Mouse (Mus musculus) embryonic facial prominence, embryonic 15.5 days (tissue): Measurements from ENCODE around the gene Ndufv2. TPM values are rescaled to one million over a fixed set of nuclear protein-coding genes. Genes with fewer than 3 reads are reported as not detected.
"Not testable (repeated sequence)": the region's sequence is repeated elsewhere in the genome, so short reads cannot be mapped to it uniquely, and the experiment has no call there.

Experiments
- ATAC-seq: fragments of 200-750 bp; cut with Nextera tagmentation; 2 replicates; pipeline ENCODE4 v1.8.0; 2017; ENCODE audit warnings: low read depth, moderate TSS enrichment; ENCODE audit not compliant: insufficient number of reproducible peaks, low FRiP score, low TSS enrichment
- H3K27ac ChIP-seq: fragments of 300-500 bp; sonication (generic); replicated peaks from 2 replicates; pipeline ENCODE4 v1.5.1; 2015; ENCODE audit warnings: mild to moderate bottlenecking, inconsistent platforms
- H3K27me3 ChIP-seq: fragments of 300-500 bp; sonication (generic); 2 replicates; pipeline ENCODE4 v1.6.1; 2015; ENCODE audit warnings: inconsistent platforms
- H3K36me3 ChIP-seq: fragments of 300-500 bp; sonication (generic); 2 replicates; pipeline ENCODE4 v1.6.1; 2015; ENCODE audit warnings: mild to moderate bottlenecking, inconsistent platforms
- H3K4me1 ChIP-seq: fragments of 300-500 bp; sonication (generic); 2 replicates; pipeline ENCODE4 v1.6.1; 2015; ENCODE audit warnings: inconsistent platforms
- H3K4me2 ChIP-seq: fragments of 300-500 bp; sonication (generic); replicated peaks from 2 replicates; pipeline ENCODE4 v1.6.1; 2015; ENCODE audit warnings: mild to moderate bottlenecking, inconsistent platforms
- H3K4me3 ChIP-seq: fragments of 300-500 bp; sonication (generic); replicated peaks from 2 replicates; pipeline ENCODE4 v1.5.1; 2015; ENCODE audit warnings: mild to moderate bottlenecking, inconsistent platforms
- H3K9ac ChIP-seq: fragments of 300-500 bp; sonication (generic); 2 replicates; pipeline ENCODE4 v1.6.1; 2015; ENCODE audit warnings: inconsistent platforms
- H3K9me3 ChIP-seq: fragments of 300-500 bp; sonication (generic); replicated peaks from 2 replicates; pipeline ENCODE4 v1.6.1; 2016; ENCODE audit warnings: inconsistent platforms
- WGBS: fragments of 180-500 bp; shearing (Covaris S2); methylation state at CpG from one replicate; pipeline ENCODE4 v1.1.7; 2015; 5-methylcytosine and 5-hydroxymethylcytosine counted together
- polyA plus RNA-seq: library from polyadenylated mRNA; unstranded; fragments of >200 nt; fragmentation: Nextera tagmentation; extraction: Ambion mirVana; gene quantifications from 2 replicates; pipeline ENCODE4 v1.2.1, GENCODE M21; 2015

The Ndufv2 gene
- polyA plus RNA-seq, 1 experiment from 2014 or later = 278 TPM

GRCm38 (mm10) chr17:66053349-66053748 is 48.0 kb downstream of the Ndufv2 start:
- 72% methylated on average over 4 of the region's 4 CpGs for WGBS

GRCm38 (mm10) chr17:66048795-66049194 is 52.6 kb downstream of the Ndufv2 start:
- ATAC-seq = no peak
- H3K9ac ChIP-seq = no peak overlapping the region
- H3K4me2 ChIP-seq = no peak overlapping the region
- no peak overlapping the region for H3K4me3 ChIP-seq
- H3K9me3 ChIP-seq = no peaks in the 10 kb centered on the region
- 71% methylated on average over 4 of the region's 4 CpGs for WGBS
- H3K36me3 ChIP-seq = peaks cover 8% of the 10 kb centered on the region; the same call in 1 of the 2 replicates
- H3K27ac ChIP-seq = no peak overlapping the region
- no peaks in the 10 kb centered on the region for H3K27me3 ChIP-seq
- H3K4me1 ChIP-seq = no peaks in the 10 kb centered on the region

More at GRCm38 (mm10) chr17:66053349-66053748, 48.0 kb downstream of the Ndufv2 start:
- no peak overlapping the region for H3K4me2 ChIP-seq
- no peaks in the 10 kb centered on the region for H3K4me1 ChIP-seq
- H3K9me3 ChIP-seq = no peaks in the 10 kb centered on the region
- no peak overlapping the region for H3K9ac ChIP-seq
- no peak overlapping the region for H3K4me3 ChIP-seq
- no peaks in the 10 kb centered on the region; the same call in 1 of the 2 replicates for H3K36me3 ChIP-seq
- no peak for ATAC-seq
- no peaks in the 10 kb centered on the region for H3K27me3 ChIP-seq
- no peak overlapping the region for H3K27ac ChIP-seq

GRCm38 (mm10) chr17:66048199-66048598 is 53.2 kb downstream of the Ndufv2 start:
- no peaks in the 10 kb centered on the region for H3K27me3 ChIP-seq
- H3K4me3 ChIP-seq = no peak overlapping the region
- no peaks in the 10 kb centered on the region for H3K9me3 ChIP-seq
- no peak for ATAC-seq
- no peak overlapping the region for H3K4me2 ChIP-seq
- WGBS = 68% methylated on average over 5 of the region's 5 CpGs
- peaks cover 8% of the 10 kb centered on the region; the same call in 1 of the 2 replicates for H3K36me3 ChIP-seq
- H3K9ac ChIP-seq = no peak overlapping the region
- H3K27ac ChIP-seq = no peak overlapping the region
- H3K4me1 ChIP-seq = no peaks in the 10 kb centered on the region

- not testable (repeated sequence) for H3K27me3 ChIP-seq, ATAC-seq
- 89% methylated on average over 4 of the region's 4 CpGs for WGBS
Observed at GRCm38 (mm10) chr17:66043679-66044078, 57.7 kb downstream of the Ndufv2 start.

GRCm38 (mm10) chr17:66041020-66041419 is 60.3 kb downstream of the Ndufv2 start:
- WGBS = 65% methylated on average over 5 of the region's 5 CpGs
- H3K4me1 ChIP-seq = no peaks in the 10 kb centered on the region

More at GRCm38 (mm10) chr17:66043679-66044078, 57.7 kb downstream of the Ndufv2 start:
- not testable (repeated sequence) for H3K4me3 ChIP-seq, H3K4me1 ChIP-seq, H3K9ac ChIP-seq, H3K4me2 ChIP-seq, H3K27ac ChIP-seq, H3K9me3 ChIP-seq
- H3K36me3 ChIP-seq = peaks cover 13% of the 10 kb centered on the region; the same call in 1 of the 2 replicates

GRCm38 (mm10) chr17:66033239-66033638 is 68.1 kb downstream of the Ndufv2 start:
- no peak for ATAC-seq
- H3K4me3 ChIP-seq = no peak overlapping the region
- no peak overlapping the region for H3K27ac ChIP-seq
- H3K4me2 ChIP-seq = no peak overlapping the region
- no peaks in the 10 kb centered on the region for H3K9me3 ChIP-seq
- no peaks in the 10 kb centered on the region for H3K4me1 ChIP-seq
- peaks cover 2% of the 10 kb centered on the region; the same call in 1 of the 2 replicates for H3K36me3 ChIP-seq
- no peaks in the 10 kb centered on the region for H3K27me3 ChIP-seq
- WGBS = 90% methylated on average over 5 of the region's 5 CpGs
- no peak overlapping the region for H3K9ac ChIP-seq

More at GRCm38 (mm10) chr17:66041020-66041419, 60.3 kb downstream of the Ndufv2 start:
- no peaks in the 10 kb centered on the region for H3K27me3 ChIP-seq
- H3K4me3 ChIP-seq = no peak overlapping the region
- peaks cover 10% of the 10 kb centered on the region; the same call in 1 of the 2 replicates for H3K36me3 ChIP-seq
- H3K9me3 ChIP-seq = no peaks in the 10 kb centered on the region
- no peak overlapping the region for H3K27ac ChIP-seq
- ATAC-seq = no peak
- no peak overlapping the region for H3K9ac ChIP-seq
- H3K4me2 ChIP-seq = no peak overlapping the region

- WGBS = 85% methylated on average over 5 of the region's 5 CpGs
- H3K36me3 ChIP-seq = peaks cover 10% of the 10 kb centered on the region
- H3K27ac ChIP-seq = no peak overlapping the region
- H3K4me3 ChIP-seq = no peak overlapping the region
- no peak overlapping the region for H3K9ac ChIP-seq
- H3K4me1 ChIP-seq = no peaks in the 10 kb centered on the region
- H3K9me3 ChIP-seq = no peaks in the 10 kb centered on the region
- ATAC-seq = no peak
- no peaks in the 10 kb centered on the region for H3K27me3 ChIP-seq
- no peak overlapping the region for H3K4me2 ChIP-seq
Observed at GRCm38 (mm10) chr17:66031991-66032390, 69.4 kb downstream of the Ndufv2 start.

Other genes with a start within 250 kb of the Ndufv2 start
- 150 and 170 TPM in 2 replicates for gene Ralbp1, start 215.8 kb downstream of the Ndufv2 start, polyA plus RNA-seq
- 152 and 154 TPM in 2 replicates for gene Twsg1, start 150.3 kb downstream of the Ndufv2 start, polyA plus RNA-seq
- gene Ankrd12, start 24.5 kb downstream of the Ndufv2 start, polyA plus RNA-seq = 29.8 and 32.9 TPM in 2 replicates
- 41.4 TPM in 2 replicates for gene Washc1, start 10.0 kb upstream of the Ndufv2 start, polyA plus RNA-seq
- 15.0 and 16.9 TPM in 2 replicates for gene Ddx11, start 22.0 kb upstream of the Ndufv2 start, polyA plus RNA-seq